Mouse (Mus musculus): ENCODE results near the gene Lysmd1. TPM values are rescaled to one million over a fixed set of nuclear protein-coding genes. Genes with fewer than 3 reads are reported as not detected.
A peak's percentile ranks its signal among the peaks of the same experiment; 100 is the strongest.

Lysmd1 gene
- polyA plus RNA-seq, 1 experiment from 2014 or later = 10.1 TPM

DNA sequence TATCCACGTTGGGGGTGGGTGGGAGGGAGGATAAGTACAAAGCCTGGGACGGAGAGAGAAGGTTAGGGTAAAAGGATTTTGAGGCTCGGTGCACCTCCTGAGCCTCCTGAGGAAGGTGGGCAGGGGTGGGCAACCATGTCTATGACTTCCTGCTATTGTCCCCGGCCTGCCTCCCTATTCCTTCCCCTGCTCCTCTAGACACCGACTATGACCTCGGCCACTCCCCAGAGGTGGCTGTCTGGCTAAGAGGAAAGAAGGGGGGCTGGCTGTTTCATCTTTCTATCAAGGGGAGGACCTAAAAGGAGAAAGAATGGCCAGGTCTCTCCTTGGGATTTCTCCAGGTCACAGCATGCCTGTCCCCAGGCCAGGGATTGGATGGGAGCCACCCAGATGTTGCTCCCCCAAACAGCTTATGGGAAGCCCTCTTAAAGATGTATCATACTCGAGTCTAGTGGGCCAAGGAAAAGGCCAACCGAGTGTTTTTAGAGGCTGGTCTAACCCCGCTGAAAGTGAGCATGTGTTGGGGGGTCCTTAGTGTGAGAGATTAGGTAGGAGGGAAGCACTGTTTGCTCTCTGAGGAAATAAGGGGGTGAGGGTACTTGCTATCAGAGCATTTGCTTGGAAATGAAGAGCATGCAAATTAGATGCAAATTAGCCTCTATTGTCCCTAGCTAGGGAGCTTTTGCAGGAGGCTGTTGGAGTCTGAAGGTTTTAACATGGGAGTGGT is 27.9 kb downstream of the Lysmd1 start:
- WGBS = 17% methylated on average over 9 of the region's 9 CpGs
- TF ChIP-seq CTCF (IDR thresholded peaks at IDR 0.05; ENCODE audit: low read depth) = no peak
- TF ChIP-seq EP300 (optimal IDR thresholded peaks at IDR 0.05) = no peak
- H3K9me3 ChIP-seq (ENCODE audit: control insufficient read depth, low read length) = no peaks in the 10 kb centered on the region
- H3K27me3 ChIP-seq (ENCODE audit: control insufficient read depth, insufficient read depth, low read length) = no peaks in the 10 kb centered on the region
- no peak overlapping the region for H3K27ac ChIP-seq (replicated peaks)
- H3K4me2 ChIP-seq (replicated peaks; ENCODE audit: low read depth) = peak overlapping the region; percentile 92
- peak overlapping the region; percentile 76 for H3K4me3 ChIP-seq (ENCODE audit: low read depth, low read length)
- ATAC-seq (ENCODE audit: low FRiP score, low TSS enrichment) = no peak
- DNase-seq (ENCODE audit: low spot score) = no peak
- peak overlapping the region; percentile 71 for H3K9ac ChIP-seq (ENCODE audit: low read length)
- no peaks in the 10 kb centered on the region for H3K36me3 ChIP-seq (ENCODE audit: control insufficient read depth, insufficient read depth, low read length)
- peaks cover 9% of the 10 kb centered on the region for H3K4me1 ChIP-seq (replicated peaks; ENCODE audit: control insufficient read depth, insufficient read depth)

DNA sequence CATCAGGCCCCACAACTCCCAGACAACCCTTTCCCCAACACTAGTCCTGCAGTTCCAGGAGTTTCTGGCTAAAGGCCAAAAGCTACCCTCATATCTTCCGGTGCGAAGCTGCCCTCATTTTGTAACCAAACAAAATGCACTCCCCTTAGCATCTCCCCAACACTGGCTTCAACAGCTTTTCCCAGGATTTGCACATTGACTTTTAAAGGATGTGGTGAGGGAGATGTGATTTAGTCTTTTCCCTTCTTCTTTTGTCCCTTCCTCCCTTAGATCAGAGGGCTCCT is 28.4 kb downstream of the Lysmd1 start:
- peaks cover 2% of the 10 kb centered on the region; the same call in 1 of the 2 replicates for H3K36me3 ChIP-seq (ENCODE audit: control insufficient read depth, insufficient read depth, low read length)
- H3K9ac ChIP-seq (ENCODE audit: low read length) = no peak overlapping the region
- no peak for ATAC-seq (ENCODE audit: low FRiP score, low TSS enrichment)
- H3K27ac ChIP-seq (replicated peaks) = no peak overlapping the region
- no peaks in the 10 kb centered on the region for H3K9me3 ChIP-seq (ENCODE audit: control insufficient read depth, low read length)
- WGBS = 26% methylated on average over 2 of the region's 2 CpGs
- no peak for TF ChIP-seq EP300 (optimal IDR thresholded peaks at IDR 0.05)
- no peak for TF ChIP-seq CTCF (IDR thresholded peaks at IDR 0.05; ENCODE audit: low read depth)
- H3K4me1 ChIP-seq (replicated peaks; ENCODE audit: control insufficient read depth, insufficient read depth) = peaks cover 9% of the 10 kb centered on the region
- no peak for DNase-seq (ENCODE audit: low spot score)
- H3K4me3 ChIP-seq (ENCODE audit: low read depth, low read length) = no peak overlapping the region
- peak overlapping the region; percentile 92 for H3K4me2 ChIP-seq (replicated peaks; ENCODE audit: low read depth)
- no peaks in the 10 kb centered on the region for H3K27me3 ChIP-seq (ENCODE audit: control insufficient read depth, insufficient read depth, low read length)

- H3K9ac ChIP-seq (ENCODE audit: low read length) = 0 out of 2 replicates have a peak overlapping the region, but pooled peaks have one; percentile 13
- H3K36me3 ChIP-seq (ENCODE audit: control insufficient read depth, insufficient read depth, low read length) = peaks cover 5% of the 10 kb centered on the region; the same call in 1 of the 2 replicates
- no peak for TF ChIP-seq CTCF (IDR thresholded peaks at IDR 0.05; ENCODE audit: low read depth)
- TF ChIP-seq EP300 (optimal IDR thresholded peaks at IDR 0.05) = no peak
- peaks cover 9% of the 10 kb centered on the region for H3K4me1 ChIP-seq (replicated peaks; ENCODE audit: control insufficient read depth, insufficient read depth)
- WGBS = 54% methylated on average over 11 of the region's 11 CpGs
- no peak overlapping the region for H3K4me3 ChIP-seq (ENCODE audit: low read depth, low read length)
- H3K4me2 ChIP-seq (replicated peaks; ENCODE audit: low read depth) = no peak overlapping the region; the same call in 1 of the 2 replicates
- DNase-seq (ENCODE audit: low spot score) (no peak), ATAC-seq (ENCODE audit: low FRiP score, low TSS enrichment) (no peak)
- H3K27me3 ChIP-seq (ENCODE audit: control insufficient read depth, insufficient read depth, low read length) = no peaks in the 10 kb centered on the region
- H3K9me3 ChIP-seq (ENCODE audit: control insufficient read depth, low read length) = no peaks in the 10 kb centered on the region
- no peak overlapping the region for H3K27ac ChIP-seq (replicated peaks)
Observed at GRCm38 (mm10) chr3:95163419-95164255, 29.7 kb downstream of the Lysmd1 start.

GRCm38 (mm10) chr3:95164256-95164550 is 30.3 kb downstream of the Lysmd1 start:
- Histone ChIP-seq H3K36me3 (ENCODE audit: control insufficient read depth, insufficient read depth, low read length) (peaks cover 6% of the 10 kb centered on the region; the same call in 1 of the 2 replicates), H3K27ac (replicated peaks) (no peak overlapping the region), H3K4me1 (replicated peaks; ENCODE audit: control insufficient read depth, insufficient read depth) (peaks cover 9% of the 10 kb centered on the region), H3K9me3 (ENCODE audit: control insufficient read depth, low read length) (no peaks in the 10 kb centered on the region), H3K27me3 (ENCODE audit: control insufficient read depth, insufficient read depth, low read length) (no peaks in the 10 kb centered on the region), H3K9ac (ENCODE audit: low read length) (no peak overlapping the region), H3K4me3 (ENCODE audit: low read depth, low read length) (no peak overlapping the region), H3K4me2 (replicated peaks; ENCODE audit: low read depth) (no peak overlapping the region)
- DNase-seq (ENCODE audit: low spot score) (no peak), ATAC-seq (ENCODE audit: low FRiP score, low TSS enrichment) (no peak)
- TF ChIP-seq CTCF (IDR thresholded peaks at IDR 0.05; ENCODE audit: low read depth) (no peak), EP300 (optimal IDR thresholded peaks at IDR 0.05) (no peak)
- 83% methylated on average over 4 of the region's 5 CpGs for WGBS

- WGBS = 79% methylated on average over 5 of the region's 5 CpGs
- no peak for DNase-seq (ENCODE audit: low spot score)
- Histone ChIP-seq H3K36me3 (ENCODE audit: control insufficient read depth, insufficient read depth, low read length) (peaks cover 6% of the 10 kb centered on the region; the same call in 1 of the 2 replicates), H3K9me3 (ENCODE audit: control insufficient read depth, low read length) (no peaks in the 10 kb centered on the region), H3K4me2 (replicated peaks; ENCODE audit: low read depth) (no peak overlapping the region), H3K4me3 (ENCODE audit: low read depth, low read length) (no peak overlapping the region), H3K4me1 (replicated peaks; ENCODE audit: control insufficient read depth, insufficient read depth) (peaks cover 7% of the 10 kb centered on the region), H3K27ac (replicated peaks) (no peak overlapping the region), H3K9ac (ENCODE audit: low read length) (no peak overlapping the region), H3K27me3 (ENCODE audit: control insufficient read depth, insufficient read depth, low read length) (no peaks in the 10 kb centered on the region)
- no peak for ATAC-seq (ENCODE audit: low FRiP score, low TSS enrichment)
- TF ChIP-seq EP300 (optimal IDR thresholded peaks at IDR 0.05) (no peak), CTCF (IDR thresholded peaks at IDR 0.05; ENCODE audit: low read depth) (no peak)
Observed at GRCm38 (mm10) chr3:95164840-95165239, 31.0 kb downstream of the Lysmd1 start.

- ATAC-seq (ENCODE audit: low FRiP score, low TSS enrichment) (no peak), DNase-seq (ENCODE audit: low spot score) (no peak)
- Histone ChIP-seq H3K27me3 (ENCODE audit: control insufficient read depth, insufficient read depth, low read length) (no peaks in the 10 kb centered on the region; the same call in 1 of the 2 replicates), H3K4me3 (ENCODE audit: low read depth, low read length) (no peak overlapping the region), H3K4me1 (replicated peaks; ENCODE audit: control insufficient read depth, insufficient read depth) (no peaks in the 10 kb centered on the region), H3K9me3 (ENCODE audit: control insufficient read depth, low read length) (no peaks in the 10 kb centered on the region), H3K36me3 (ENCODE audit: control insufficient read depth, insufficient read depth, low read length) (peaks cover 9% of the 10 kb centered on the region; the same call in 1 of the 2 replicates), H3K27ac (replicated peaks) (no peak overlapping the region), H3K4me2 (replicated peaks; ENCODE audit: low read depth) (no peak overlapping the region), H3K9ac (ENCODE audit: low read length) (no peak overlapping the region)
- TF ChIP-seq CTCF (IDR thresholded peaks at IDR 0.05; ENCODE audit: low read depth) (no peak), EP300 (optimal IDR thresholded peaks at IDR 0.05) (no peak)
- WGBS = 88% methylated on average over 10 of the region's 10 CpGs
Observed at GRCm38 (mm10) chr3:95169996-95170395, 36.1 kb downstream of the Lysmd1 start.
